Mouse (Mus musculus) stomach, postnatal 0 days (tissue): ENCODE measurements around the gene Mpig6b.

Source experiments
- CTCF ChIP-seq: IDR thresholded peaks from 2 replicates; pipeline ENCODE4 v1.5.1; 2016; ENCODE audit warnings: antibody characterized with exemption, low read depth, mild to moderate bottlenecking, moderate library complexity
- EP300 ChIP-seq: optimal IDR thresholded peaks from 2 replicates; pipeline ENCODE3; 2016; ENCODE audit warnings: antibody characterized with exemption

- TF ChIP-seq CTCF (no peak), EP300 (no peak)
Observed at GRCm38 (mm10) chr17:35016791-35017705, 48.9 kb downstream of the Mpig6b start.
